Mouse (Mus musculus) CH12.LX (cell line): ENCODE results near the gene St6galnac6. TPM values are rescaled to one million over a fixed set of nuclear protein-coding genes. Genes with fewer than 3 reads are reported as not detected.

Source experiments
- DNase-seq: peaks from one replicate; pipeline ENCODE4 v3.0.0-alpha.2; 2013; ENCODE audit errors: extremely low read depth
- H3K27ac ChIP-seq: 2 replicates; pipeline ENCODE4 v1.5.1; 2012; ENCODE audit warnings: low read depth, mild to moderate bottlenecking, control low read depth, moderate library complexity; ENCODE audit not compliant: insufficient read depth
- H3K27me3 ChIP-seq: replicated peaks from 2 replicates; pipeline ENCODE3; 2012; ENCODE audit warnings: inconsistent platforms
- H3K36me3 ChIP-seq, 2 experiments: replicated peaks in 1 of 2; 2 replicates each; pipeline versions ENCODE3 to v1.6.1; 2012; ENCODE audit warnings: inconsistent platforms in 1 of 2, low read length in 1 of 2, mild to moderate bottlenecking in 1 of 2, mixed read lengths in 1 of 2, moderate library complexity in 1 of 2; ENCODE audit not compliant: control insufficient read depth in 1 of 2, insufficient read depth in 1 of 2
- H3K4me1 ChIP-seq, 2 experiments: 2 replicates each; pipeline ENCODE4 v1.6.1; 2012; ENCODE audit warnings: inconsistent platforms in 1 of 2, moderate library complexity in 1 of 2; ENCODE audit not compliant: insufficient read depth in 2 of 2, control insufficient read depth in 1 of 2
- H3K4me2 ChIP-seq: 2 replicates; pipeline ENCODE4 v1.6.1; 2012; ENCODE audit warnings: low read depth, mild to moderate bottlenecking, control low read depth; ENCODE audit not compliant: poor library complexity, insufficient read depth, severe bottlenecking
- H3K4me3 ChIP-seq, 3 experiments: fragments of 150-350 bp in 1 of 3; sonication (generic) in 1 of 3; replicated peaks in 1 of 3; 2 replicates each; pipeline versions ENCODE3 to v1.5.1; 2011 to 2012; ENCODE audit warnings: low read depth in 2 of 3, low read length in 2 of 3, mild to moderate bottlenecking in 2 of 3, moderate library complexity in 2 of 3, control low read depth in 1 of 3, improper control_type of control experiment in 1 of 3, inconsistent platforms in 1 of 3, mixed read lengths in 1 of 3; ENCODE audit not compliant: poor library complexity in 1 of 3
- H3K79me2 ChIP-seq: replicated peaks from 2 replicates; pipeline ENCODE4 v1.6.1; 2012; ENCODE audit warnings: mild to moderate bottlenecking, moderate library complexity; ENCODE audit not compliant: control insufficient read depth, poor library complexity, insufficient read depth, severe bottlenecking; ENCODE audit errors: extremely low read depth
- H3K9ac ChIP-seq: 2 replicates; pipeline ENCODE4 v1.6.1; 2012; ENCODE audit warnings: low read depth, mild to moderate bottlenecking, control low read depth, moderate library complexity; ENCODE audit not compliant: insufficient read depth
- H3K9me3 ChIP-seq: replicated peaks from 2 replicates; pipeline ENCODE3; 2012; ENCODE audit warnings: low read length, inconsistent platforms, mixed read lengths
- BHLHE40 ChIP-seq: IDR thresholded peaks from 2 replicates; pipeline ENCODE4 v1.6.1; 2011; ENCODE audit warnings: mild to moderate bottlenecking, low read depth, low read length, improper control_type of control experiment
- CHD2 ChIP-seq: IDR thresholded peaks from 2 replicates; pipeline ENCODE4 v1.6.1; 2011; ENCODE audit warnings: low read length, improper control_type of control experiment
- ELF1 ChIP-seq: IDR thresholded peaks from 2 replicates; pipeline ENCODE4 v1.6.1; 2014; ENCODE audit warnings: low read depth, mild to moderate bottlenecking, inconsistent platforms, low read length, improper control_type of control experiment
- GABPA ChIP-seq: IDR thresholded peaks from 2 replicates; pipeline ENCODE4 v1.6.1; 2012; ENCODE audit warnings: low read depth, low read length, improper control_type of control experiment, inconsistent platforms; ENCODE audit not compliant: insufficient replicate concordance
- HCFC1 ChIP-seq: IDR thresholded peaks from 2 replicates; pipeline ENCODE4 v1.6.1; 2012; ENCODE audit warnings: low read depth, mild to moderate bottlenecking, inconsistent platforms, low read length, improper control_type of control experiment
- IRF4 ChIP-seq: IDR thresholded peaks from 2 replicates; pipeline ENCODE4 v1.6.1; 2014; ENCODE audit warnings: low read depth, mild to moderate bottlenecking, inconsistent platforms, low read length, improper control_type of control experiment
- JUN ChIP-seq: IDR thresholded peaks from 2 replicates; pipeline ENCODE4 v1.6.1; 2011; ENCODE audit warnings: low read depth, mild to moderate bottlenecking, low read length, improper control_type of control experiment, moderate library complexity; ENCODE audit not compliant: insufficient read depth
- KAT2A ChIP-seq: IDR thresholded peaks from 2 replicates; pipeline ENCODE4 v1.6.1; 2012; ENCODE audit warnings: low read length, improper control_type of control experiment, inconsistent platforms; ENCODE audit not compliant: insufficient replicate concordance
- MAFK ChIP-seq: IDR thresholded peaks from 2 replicates; pipeline ENCODE4 v1.6.1; 2011; ENCODE audit warnings: low read length, improper control_type of control experiment; ENCODE audit not compliant: insufficient replicate concordance
- MAX ChIP-seq: IDR thresholded peaks from 2 replicates; pipeline ENCODE4 v1.6.1; 2011; ENCODE audit warnings: low read length, improper control_type of control experiment
- MEF2A ChIP-seq: IDR thresholded peaks from 2 replicates; pipeline ENCODE4 v1.6.1; 2014; ENCODE audit warnings: low read depth, mild to moderate bottlenecking, inconsistent platforms, low read length, improper control_type of control experiment, borderline replicate concordance
- MXI1 ChIP-seq: IDR thresholded peaks from 2 replicates; pipeline ENCODE4 v1.6.1; 2011; ENCODE audit warnings: mild to moderate bottlenecking, low read depth, low read length, improper control_type of control experiment
- MYC ChIP-seq: IDR thresholded peaks from 2 replicates; pipeline ENCODE4 v1.6.1; 2011; ENCODE audit warnings: low read depth, mild to moderate bottlenecking, improper control_type of control experiment, low read length
- NELFE ChIP-seq: IDR thresholded peaks from 2 replicates; pipeline ENCODE4 v1.6.1; 2011; ENCODE audit warnings: low read depth, low read length, improper control_type of control experiment
- NRF1 ChIP-seq: IDR thresholded peaks from 2 replicates; pipeline ENCODE4 v1.6.1; 2014; ENCODE audit warnings: low read depth, mild to moderate bottlenecking, inconsistent platforms, low read length, improper control_type of control experiment, moderate library complexity
- PAX5 ChIP-seq: IDR thresholded peaks from 2 replicates; pipeline ENCODE4 v1.6.1; 2012; ENCODE audit warnings: low read length, inconsistent platforms, mixed read lengths
- POLR2A ChIP-seq: IDR thresholded peaks from 2 replicates; pipeline ENCODE4 v1.6.1; 2011; ENCODE audit warnings: low read depth, mild to moderate bottlenecking, improper control_type of control experiment, low read length
- POLR2AphosphoS2 ChIP-seq: IDR thresholded peaks from 2 replicates; pipeline ENCODE4 v1.6.1; 2011; ENCODE audit warnings: low read depth, low read length, improper control_type of control experiment
- RCOR1 ChIP-seq: conservative IDR thresholded peaks from 2 replicates; pipeline ENCODE4 v1.6.1; 2012; ENCODE audit warnings: low read depth, mild to moderate bottlenecking, inconsistent platforms, low read length, improper control_type of control experiment
- SIN3A ChIP-seq: IDR thresholded peaks from 2 replicates; pipeline ENCODE4 v1.6.1; 2012; ENCODE audit warnings: low read length, improper control_type of control experiment, inconsistent platforms
- SMC3 ChIP-seq: IDR thresholded peaks from 2 replicates; pipeline ENCODE4 v1.6.1; 2011; ENCODE audit warnings: low read depth, low read length, improper control_type of control experiment
- TBP ChIP-seq: conservative IDR thresholded peaks from 2 replicates; pipeline ENCODE4 v1.6.1; 2011; ENCODE audit warnings: low read depth, low read length, improper control_type of control experiment
- TCF12 ChIP-seq: IDR thresholded peaks from 2 replicates; pipeline ENCODE4 v1.6.1; 2014; ENCODE audit warnings: low read depth, mild to moderate bottlenecking, inconsistent platforms, low read length, improper control_type of control experiment
- UBTF ChIP-seq: IDR thresholded peaks from 2 replicates; pipeline ENCODE4 v1.6.1; 2012; ENCODE audit warnings: low read depth, mild to moderate bottlenecking, inconsistent platforms, low read length, improper control_type of control experiment, moderate library complexity
- USF2 ChIP-seq: conservative IDR thresholded peaks from 2 replicates; pipeline ENCODE4 v1.6.1; 2011; ENCODE audit warnings: low read depth, low read length, improper control_type of control experiment
- ZC3H11A ChIP-seq: IDR thresholded peaks from 2 replicates; pipeline ENCODE4 v1.6.1; 2012; ENCODE audit warnings: low read depth, mild to moderate bottlenecking, inconsistent platforms, low read length, improper control_type of control experiment
- ZKSCAN1 ChIP-seq: IDR thresholded peaks from 2 replicates; pipeline ENCODE4 v1.6.1; 2012; ENCODE audit warnings: low read depth, inconsistent platforms, low read length, improper control_type of control experiment, borderline replicate concordance
- ZMIZ1 ChIP-seq: IDR thresholded peaks from 2 replicates; pipeline ENCODE4 v1.6.1; 2012; ENCODE audit warnings: low read depth, mild to moderate bottlenecking, inconsistent platforms, low read length, improper control_type of control experiment
- ZNF384 ChIP-seq: IDR thresholded peaks from 2 replicates; pipeline ENCODE4 v1.6.1; 2012; ENCODE audit warnings: low read depth, low read length, improper control_type of control experiment, inconsistent platforms
- dilution Hi-C: fragments of 300-500 bp; cut with MboI; formaldehyde crosslinking; loops from 2 replicates; pipeline ENCODE4 v1.14.3; 2020; ENCODE audit warnings: low sequenced_read_pairs; ENCODE audit not compliant: extremely low pct_unique_long_range_greater_than_20kb, extremely low pct_ligation_motif_present
- in situ Hi-C: fragments of 300-500 bp; cut with MboI; formaldehyde crosslinking; loops from 3 replicates; pipeline ENCODE4 v1.14.3; 2019; ENCODE audit warnings: low sequenced_read_pairs, low pct_ligation_motif_present, low pct_unique_long_range_greater_than_20kb, mixed read lengths
- polyA plus RNA-seq: library from polyadenylated mRNA; unstranded; fragments of >175 nt; gene quantifications from 2 replicates; pipeline ENCODE4 v1.2.1, GENCODE M21; 2012; ENCODE audit warnings: low read depth; ENCODE audit not compliant: insufficient read length
- total RNA-seq, 2 experiments: library from RNA; depleted of rRNA; stranded (reverse); fragments of 300-350 nt in 1 of 2; fragments of >200 nt in 1 of 2; gene quantifications; 2 replicates each; pipeline ENCODE4 v1.2.3; 2012 to 2014

St6galnac6 gene
- total and polyA plus RNA-seq, 3 experiments: 12.9 to 13.9 (median 13.3) TPM

GRCm38 (mm10) chr2:32568941-32569340 is 30.6 kb upstream of the St6galnac6 start:
- Histone ChIP-seq H3K9ac (no peak overlapping the region), H3K4me3 (no peak overlapping the region), H3K27me3 (no peaks in the 10 kb centered on the region), H3K9me3 (no peaks in the 10 kb centered on the region), H3K4me1 (peaks cover 3 to 20% of the 10 kb centered on the region in 2 experiments), H3K27ac (no peak overlapping the region), H3K4me2 (no peak overlapping the region), H3K36me3 (peaks cover 21 to 70% of the 10 kb centered on the region in 2 experiments), H3K79me2 (peaks cover 16% of the 10 kb centered on the region)
- TF ChIP-seq MYC (no peak), IRF4 (no peak), SIN3A (no peak), ZKSCAN1 (no peak), GABPA (no peak), ZNF384 (no peak), TBP (no peak), SMC3 (no peak), POLR2AphosphoS2 (no peak), MAFK (no peak), ZC3H11A (no peak), KAT2A (no peak)
- DNase-seq: no peak
- in situ Hi-C loops (loop anchor here (25.0 kb wide), 1 partner anchor 432 kb away; no protein-coding TSS in a partner anchor), dilution Hi-C loops (no loop called here)

- peak; percentile 96 for DNase-seq
- Histone ChIP-seq H3K4me1 (peaks cover 3 to 26% of the 10 kb centered on the region in 2 experiments), H3K36me3 (peaks cover 15 to 67% of the 10 kb centered on the region in 2 experiments), H3K4me2 (peak within 1 kb of the TSS; percentile 97), H3K79me2 (peaks cover 16% of the 10 kb centered on the region), H3K4me3 (peak within 1 kb of the TSS; percentile 67 to 86 (median 84)), H3K9me3 (no peaks in the 10 kb centered on the region), H3K27ac (no peak within 1 kb of the TSS), H3K9ac (peak within 1 kb of the TSS; percentile 89), H3K27me3 (no peaks in the 10 kb centered on the region)
- dilution Hi-C loops: no loop called here
- in situ Hi-C loops: loop anchor here (25.0 kb wide), 1 partner anchor 434 kb away; no protein-coding TSS in a partner anchor
- TF ChIP-seq POLR2A (peak; percentile 98), HCFC1 (peak; percentile 100), UBTF (no peak), MEF2A (peak; percentile 51; the same call in 1 of the 2 replicates), TCF12 (peak; percentile 75), JUN (no peak), SIN3A (peak; percentile 98), GABPA (peak; percentile 76; the same call in 1 of the 2 replicates), RCOR1 (no peak), NRF1 (peak; percentile 45; the same call in 1 of the 2 replicates), POLR2AphosphoS2 (peak; percentile 87), KAT2A (peak; percentile 97), MAFK (no peak), NELFE (peak; percentile 98), ZMIZ1 (peak; percentile 63; the same call in 1 of the 2 replicates), ELF1 (peak; percentile 98), CHD2 (no peak; the same call in none of the 2 replicates), MAX (peak; percentile 90), MXI1 (peak; percentile 86; the same call in 1 of the 2 replicates), TBP (peak; percentile 73; the same call in 1 of the 2 replicates), MYC (peak; percentile 79; the same call in 1 of the 2 replicates), USF2 (peak; percentile 97), PAX5 (no peak), BHLHE40 (peak; percentile 94)
These were observed 28.6 kb upstream of the St6galnac6 start, which contains the start of gene Dpm2 for GRCm38 (mm10) chr2:32570698-32571494. TSS of gene Dpm2 (plus strand) at chr2:32570858.
